Mouse (Mus musculus) thymus, adult 2 months (tissue): ENCODE data around the gene Ly6g6c. TPM values are rescaled to one million over a fixed set of nuclear protein-coding genes. Genes with fewer than 3 reads are reported as not detected.

Experiments used
- DNase-seq: peaks from one replicate; pipeline ENCODE4 v3.0.0; 2021
- H3K27ac ChIP-seq: fragments of 200-500 bp; 2 replicates; pipeline ENCODE4 v1.5.1; 2012; ENCODE audit warnings: low read length, control low read depth; ENCODE audit not compliant: control insufficient read depth, insufficient read depth
- H3K27me3 ChIP-seq: fragments of 200-500 bp; 2 replicates; pipeline ENCODE4 v1.6.1; 2012; ENCODE audit warnings: mild to moderate bottlenecking, low read length, moderate library complexity, mixed read lengths; ENCODE audit not compliant: control insufficient read depth, insufficient read depth
- H3K36me3 ChIP-seq: fragments of 200-500 bp; 2 replicates; pipeline ENCODE4 v1.6.1; 2012; ENCODE audit warnings: mild to moderate bottlenecking, low read length, moderate library complexity; ENCODE audit not compliant: control insufficient read depth, insufficient read depth
- H3K4me1 ChIP-seq: fragments of 200-500 bp; replicated peaks from 2 replicates; pipeline ENCODE4 v1.6.1; 2012; ENCODE audit warnings: low read length; ENCODE audit not compliant: control insufficient read depth, insufficient read depth
- H3K4me3 ChIP-seq: fragments of 200-500 bp; 2 replicates; pipeline ENCODE4 v1.5.1; 2012; ENCODE audit warnings: mild to moderate bottlenecking, low read length, control low read depth, moderate library complexity; ENCODE audit not compliant: control insufficient read depth, insufficient read depth
- CTCF ChIP-seq: fragments of 200-500 bp; IDR thresholded peaks from 2 replicates; pipeline ENCODE4 v1.5.1; 2012; ENCODE audit warnings: mild to moderate bottlenecking, control low read depth, low read length, moderate library complexity, borderline replicate concordance; ENCODE audit not compliant: control insufficient read depth, poor library complexity, insufficient read depth; ENCODE audit errors: extremely low read depth
- POLR2A ChIP-seq: fragments of 200-500 bp; IDR thresholded peaks from 2 replicates; pipeline ENCODE4 v1.6.1; 2012; ENCODE audit warnings: mild to moderate bottlenecking, low read length, control low read depth, moderate library complexity; ENCODE audit not compliant: control insufficient read depth, poor library complexity, insufficient read depth; ENCODE audit errors: extremely low read depth
- WGBS: fragments of 180-500 bp; shearing (Covaris S2); methylation state at CpG from one replicate; pipeline ENCODE4 v1.1.7; 2018; 5-methylcytosine and 5-hydroxymethylcytosine counted together
- polyA plus RNA-seq: library from polyadenylated mRNA; depleted of rRNA; stranded (reverse); fragments of >200 nt; gene quantifications from 2 replicates; pipeline ENCODE4 v1.2.3, GENCODE M21; 2012

Gene Ly6g6c
- polyA plus RNA-seq, 1 experiment = 5.0 TPM

- no peaks in the 10 kb centered on the region for H3K4me1 ChIP-seq
- peaks cover 57% of the 10 kb centered on the region for H3K36me3 ChIP-seq
- WGBS = 96% methylated on average over 10 of the region's 10 CpGs
- TF ChIP-seq POLR2A (no peak), CTCF (no peak)
- H3K27ac ChIP-seq = no peak overlapping the region
- no peak overlapping the region for H3K4me3 ChIP-seq
- no peaks in the 10 kb centered on the region for H3K27me3 ChIP-seq
- no peak for DNase-seq
Observed at GRCm38 (mm10) chr17:35100196-35100765, 35.1 kb downstream of the Ly6g6c start.

GRCm38 (mm10) chr17:35101161-35101560 is 36.0 kb downstream of the Ly6g6c start:
- H3K36me3 ChIP-seq = peaks cover 55% of the 10 kb centered on the region
- H3K4me1 ChIP-seq = peaks cover 2% of the 10 kb centered on the region; the same call in 1 of the 2 replicates
- TF ChIP-seq POLR2A (no peak), CTCF (no peak)
- no peaks in the 10 kb centered on the region for H3K27me3 ChIP-seq
- no peak for DNase-seq
- H3K27ac ChIP-seq = no peak overlapping the region
- H3K4me3 ChIP-seq = no peak overlapping the region
- WGBS = 97% methylated on average over 11 of the region's 11 CpGs

GRCm38 (mm10) chr17:35102299-35102698 is 37.1 kb downstream of the Ly6g6c start:
- TF ChIP-seq CTCF (no peak), POLR2A (no peak)
- H3K27ac ChIP-seq = no peak overlapping the region
- 96% methylated on average over 8 of the region's 8 CpGs for WGBS
- DNase-seq = no peak
- H3K36me3 ChIP-seq = peaks cover 44% of the 10 kb centered on the region
- H3K4me1 ChIP-seq = peaks cover 2% of the 10 kb centered on the region; the same call in 1 of the 2 replicates
- no peak overlapping the region for H3K4me3 ChIP-seq
- no peaks in the 10 kb centered on the region for H3K27me3 ChIP-seq

- peaks cover 2% of the 10 kb centered on the region; the same call in 1 of the 2 replicates for H3K4me1 ChIP-seq
- no peaks in the 10 kb centered on the region for H3K27me3 ChIP-seq
- no peak for TF ChIP-seq CTCF
- no peak for TF ChIP-seq POLR2A
- WGBS = 80% methylated on average over 6 of the region's 6 CpGs
- no peak for DNase-seq
- no peak overlapping the region for H3K4me3 ChIP-seq
- peaks cover 40% of the 10 kb centered on the region for H3K36me3 ChIP-seq
- H3K27ac ChIP-seq = no peak overlapping the region
Observed at GRCm38 (mm10) chr17:35103221-35103690, 38.1 kb downstream of the Ly6g6c start.

- Histone ChIP-seq H3K27ac (no peak overlapping the region), H3K4me3 (no peak overlapping the region), H3K4me1 (peaks cover 2% of the 10 kb centered on the region; the same call in 1 of the 2 replicates), H3K36me3 (peaks cover 33% of the 10 kb centered on the region), H3K27me3 (no peaks in the 10 kb centered on the region)
- DNase-seq = no peak
- TF ChIP-seq POLR2A (no peak), CTCF (no peak)
- WGBS = 98% methylated on average over 7 of the region's 7 CpGs
Observed at GRCm38 (mm10) chr17:35104079-35104478, 38.9 kb downstream of the Ly6g6c start.

GRCm38 (mm10) chr17:35104754-35105153 is 39.6 kb downstream of the Ly6g6c start:
- Histone ChIP-seq H3K27me3 (no peaks in the 10 kb centered on the region), H3K27ac (no peak overlapping the region), H3K4me3 (no peak overlapping the region), H3K36me3 (peaks cover 28% of the 10 kb centered on the region), H3K4me1 (peaks cover 2% of the 10 kb centered on the region; the same call in 1 of the 2 replicates)
- whole genome bisulfite sequencing = 85% methylated on average over 6 of the region's 6 CpGs
- TF ChIP-seq POLR2A (no peak), CTCF (no peak)
- no peak for DNase-seq
